Mouse (Mus musculus): ENCODE results near the gene Nr0b2. TPM values are rescaled to one million over a fixed set of nuclear protein-coding genes. Genes with fewer than 3 reads are reported as not detected.
"Not testable (repeated sequence)": the region's sequence is repeated elsewhere in the genome, so short reads cannot be mapped to it uniquely, and the experiment has no call there.

The Nr0b2 gene
- polyA plus RNA-seq (2014; fragmentation: Nextera tagmentation; extraction: Ambion mirVana) = 0.89 and 1.1 TPM in 2 replicates

DNA sequence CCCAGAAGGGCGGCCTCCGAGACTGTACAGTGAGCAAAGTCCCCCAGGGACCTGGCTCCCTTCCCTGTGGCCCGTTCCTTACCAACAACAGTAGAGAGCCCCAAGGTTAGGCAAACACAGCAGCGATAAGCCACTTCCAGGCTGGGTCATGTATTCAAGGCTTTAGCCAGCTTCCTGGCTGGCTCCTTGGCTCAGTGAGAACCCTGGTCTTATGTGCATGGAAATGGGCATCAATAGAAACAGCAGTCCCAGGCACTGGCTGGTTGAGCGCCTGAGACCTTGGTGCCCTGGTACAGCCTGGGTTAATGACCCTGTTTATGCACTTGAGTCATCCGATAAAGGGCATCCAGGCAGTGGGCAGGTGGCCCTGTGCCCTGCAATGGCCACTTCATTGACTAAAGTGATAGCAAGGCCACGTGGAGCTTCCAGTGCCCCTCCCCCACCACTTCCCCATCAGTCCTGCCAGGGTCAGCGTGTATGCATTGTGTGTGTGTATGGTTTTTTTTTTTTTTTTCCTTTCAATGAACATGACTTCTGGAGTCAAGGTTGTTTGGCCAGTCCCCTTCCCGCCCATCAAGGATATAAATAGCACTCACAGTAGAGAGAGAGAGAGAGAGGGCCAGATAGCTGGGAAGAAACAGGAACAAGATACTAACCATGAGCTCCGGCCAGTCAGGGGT, at the start of gene Nr0b2:
Gene Nr0b2 (plus strand): TSS at position 609 of the 680 bp plus-strand sequence.
- Histone ChIP-seq H3K36me3 (ENCODE audit: control insufficient read depth, insufficient read depth, low read length) (no peaks in the 10 kb centered on the region), H3K27me3 (replicated peaks; ENCODE audit: control insufficient read depth, insufficient read depth, low read length) (peaks cover 4% of the 10 kb centered on the region; the same call in 1 of the 2 replicates), H3K4me2 (peak within 1 kb of the TSS; percentile 43), H3K27ac (ENCODE audit: low read depth, low read length) (peak within 1 kb of the TSS; percentile 30; the same call in 1 of the 2 replicates), H3K9me3 (ENCODE audit: control insufficient read depth, low read length) (no peaks in the 10 kb centered on the region), H3K9ac (ENCODE audit: low read depth, low read length) (no peak within 1 kb of the TSS; the same call in 1 of the 2 replicates), H3K4me3 (ENCODE audit: low read depth, low read length) (peak within 1 kb of the TSS; percentile 5; the same call in 1 of the 2 replicates), H3K4me1 (replicated peaks; ENCODE audit: control insufficient read depth, insufficient read depth, low read length) (peaks cover 13% of the 10 kb centered on the region)
- ATAC-seq (replicated peaks; ENCODE audit: low FRiP score) = 0 out of 2 replicates have a peak, but pooled peaks have one; percentile 6
- 51% methylated on average over 10 of the region's 10 CpGs for WGBS
- DNase-seq (ENCODE audit: low spot score) = no peak

GRCm38 (mm10) chr4:133504300-133504699, 48.9 kb upstream of the Nr0b2 start:
- Histone ChIP-seq H3K27ac (ENCODE audit: low read depth, low read length) (no peak overlapping the region), H3K27me3 (replicated peaks; ENCODE audit: control insufficient read depth, insufficient read depth, low read length) (peaks cover 92% of the 10 kb centered on the region), H3K4me2 (no peak overlapping the region), H3K4me3 (ENCODE audit: low read depth, low read length) (no peak overlapping the region), H3K9ac (ENCODE audit: low read depth, low read length) (no peak overlapping the region), H3K9me3 (ENCODE audit: control insufficient read depth, low read length) (no peaks in the 10 kb centered on the region), H3K36me3 (ENCODE audit: control insufficient read depth, insufficient read depth, low read length) (no peaks in the 10 kb centered on the region), H3K4me1 (replicated peaks; ENCODE audit: control insufficient read depth, insufficient read depth, low read length) (no peaks in the 10 kb centered on the region)
- 43% methylated on average over 5 of the region's 5 CpGs for WGBS
- no peak for ATAC-seq (replicated peaks; ENCODE audit: low FRiP score)
- DNase-seq (ENCODE audit: low spot score) = no peak

GRCm38 (mm10) chr4:133504755-133505485, 48.3 kb upstream of the Nr0b2 start:
- no peak for DNase-seq (ENCODE audit: low spot score)
- no peak overlapping the region for H3K4me2 ChIP-seq
- H3K9me3 ChIP-seq (ENCODE audit: control insufficient read depth, low read length) = no peaks in the 10 kb centered on the region
- no peaks in the 10 kb centered on the region for H3K4me1 ChIP-seq (replicated peaks; ENCODE audit: control insufficient read depth, insufficient read depth, low read length)
- ATAC-seq (replicated peaks; ENCODE audit: low FRiP score) = no peak
- peaks cover 85% of the 10 kb centered on the region for H3K27me3 ChIP-seq (replicated peaks; ENCODE audit: control insufficient read depth, insufficient read depth, low read length)
- H3K4me3 ChIP-seq (ENCODE audit: low read depth, low read length) = no peak overlapping the region
- H3K9ac ChIP-seq (ENCODE audit: low read depth, low read length) = no peak overlapping the region
- no peaks in the 10 kb centered on the region for H3K36me3 ChIP-seq (ENCODE audit: control insufficient read depth, insufficient read depth, low read length)
- H3K27ac ChIP-seq (ENCODE audit: low read depth, low read length) = no peak overlapping the region
- WGBS = 54% methylated on average over 9 of the region's 9 CpGs

GRCm38 (mm10) chr4:133506573-133506972, 46.6 kb upstream of the Nr0b2 start:
- DNase-seq (ENCODE audit: low spot score) (no peak), ATAC-seq (replicated peaks; ENCODE audit: low FRiP score) (no peak)
- H3K4me1 ChIP-seq (replicated peaks; ENCODE audit: control insufficient read depth, insufficient read depth, low read length) = no peaks in the 10 kb centered on the region
- 44% methylated on average over 5 of the region's 5 CpGs for WGBS
- H3K4me3 ChIP-seq (ENCODE audit: low read depth, low read length) = no peak overlapping the region
- no peak overlapping the region for H3K4me2 ChIP-seq
- H3K27me3 ChIP-seq (replicated peaks; ENCODE audit: control insufficient read depth, insufficient read depth, low read length) = peaks cover 69% of the 10 kb centered on the region
- no peaks in the 10 kb centered on the region for H3K9me3 ChIP-seq (ENCODE audit: control insufficient read depth, low read length)
- no peak overlapping the region for H3K27ac ChIP-seq (ENCODE audit: low read depth, low read length)
- no peaks in the 10 kb centered on the region for H3K36me3 ChIP-seq (ENCODE audit: control insufficient read depth, insufficient read depth, low read length)
- H3K9ac ChIP-seq (ENCODE audit: low read depth, low read length) = no peak overlapping the region

DNA sequence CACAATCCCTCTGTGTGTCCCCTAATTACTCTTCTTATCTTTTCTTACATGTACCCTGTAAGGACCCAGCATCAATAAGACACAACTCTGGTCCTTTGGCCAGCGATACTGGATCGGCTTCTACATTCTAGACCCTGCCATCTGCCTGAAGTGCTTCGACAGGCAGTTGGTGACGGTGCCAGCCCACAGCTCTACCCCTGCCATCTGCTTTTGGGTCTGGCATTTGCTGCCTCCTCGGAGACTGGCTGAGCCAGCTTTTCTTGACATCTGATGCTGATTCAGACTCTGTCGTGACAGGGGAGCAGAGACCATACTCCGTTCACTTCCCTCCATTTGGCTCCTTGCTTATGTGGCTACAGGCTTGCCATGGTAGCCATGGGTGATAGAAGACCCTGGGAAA, 44.2 kb upstream of the Nr0b2 start:
- Histone ChIP-seq H3K4me3 (ENCODE audit: low read depth, low read length) (no peak overlapping the region), H3K27me3 (replicated peaks; ENCODE audit: control insufficient read depth, insufficient read depth, low read length) (peaks cover 48% of the 10 kb centered on the region), H3K9ac (ENCODE audit: low read depth, low read length) (no peak overlapping the region), H3K4me2 (no peak overlapping the region), H3K36me3 (ENCODE audit: control insufficient read depth, insufficient read depth, low read length) (no peaks in the 10 kb centered on the region), H3K4me1 (replicated peaks; ENCODE audit: control insufficient read depth, insufficient read depth, low read length) (no peaks in the 10 kb centered on the region), H3K27ac (ENCODE audit: low read depth, low read length) (no peak overlapping the region), H3K9me3 (ENCODE audit: control insufficient read depth, low read length) (no peaks in the 10 kb centered on the region)
- 77% methylated on average over 7 of the region's 7 CpGs for WGBS
- DNase-seq (ENCODE audit: low spot score) = no peak
- ATAC-seq (replicated peaks; ENCODE audit: low FRiP score) = no peak

GRCm38 (mm10) chr4:133511050-133511449, 42.1 kb upstream of the Nr0b2 start:
- H3K27ac ChIP-seq (ENCODE audit: low read depth, low read length) = no peak overlapping the region
- no peak overlapping the region for H3K9ac ChIP-seq (ENCODE audit: low read depth, low read length)
- no peaks in the 10 kb centered on the region for H3K36me3 ChIP-seq (ENCODE audit: control insufficient read depth, insufficient read depth, low read length)
- ATAC-seq (replicated peaks; ENCODE audit: low FRiP score) = no peak
- DNase-seq (ENCODE audit: low spot score) = no peak
- H3K27me3 ChIP-seq (replicated peaks; ENCODE audit: control insufficient read depth, insufficient read depth, low read length) = peaks cover 29% of the 10 kb centered on the region
- no peak overlapping the region for H3K4me3 ChIP-seq (ENCODE audit: low read depth, low read length)
- H3K9me3 ChIP-seq (ENCODE audit: control insufficient read depth, low read length) = no peaks in the 10 kb centered on the region
- 66% methylated on average over 5 of the region's 5 CpGs for WGBS
- no peaks in the 10 kb centered on the region for H3K4me1 ChIP-seq (replicated peaks; ENCODE audit: control insufficient read depth, insufficient read depth, low read length)
- no peak overlapping the region for H3K4me2 ChIP-seq

DNA sequence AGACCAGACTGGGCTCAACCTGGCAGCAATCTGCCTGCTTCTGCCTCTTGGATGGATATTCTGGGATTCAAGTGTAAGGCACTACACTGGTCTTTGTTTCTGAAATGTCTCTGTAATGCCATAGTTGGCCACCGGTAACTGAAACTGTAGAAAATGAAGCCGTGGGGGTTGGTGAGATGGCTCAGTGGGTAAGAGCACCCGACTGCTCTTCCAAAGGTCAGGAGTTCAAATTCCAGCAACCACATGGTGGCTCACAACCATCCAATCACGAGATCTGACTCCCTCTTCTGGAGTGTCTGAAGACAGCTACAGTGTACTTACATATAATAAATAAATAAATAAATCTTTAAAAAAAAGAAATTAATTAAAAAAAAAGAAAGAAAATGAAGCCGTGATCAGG, 40.7 kb upstream of the Nr0b2 start:
- H3K4me2 ChIP-seq; H3K4me1 ChIP-seq (replicated peaks; ENCODE audit: control insufficient read depth, insufficient read depth, low read length); H3K9me3 ChIP-seq (ENCODE audit: control insufficient read depth, low read length); H3K4me3 ChIP-seq (ENCODE audit: low read depth, low read length); DNase-seq (ENCODE audit: low spot score); H3K36me3 ChIP-seq (ENCODE audit: control insufficient read depth, insufficient read depth, low read length); H3K27ac ChIP-seq (ENCODE audit: low read depth, low read length); ATAC-seq (replicated peaks; ENCODE audit: low FRiP score); H3K9ac ChIP-seq (ENCODE audit: low read depth, low read length): not testable (repeated sequence)
- 49% methylated on average over 4 of the region's 5 CpGs for WGBS
- peaks cover 26% of the 10 kb centered on the region for H3K27me3 ChIP-seq (replicated peaks; ENCODE audit: control insufficient read depth, insufficient read depth, low read length)

- no peak overlapping the region for H3K4me3 ChIP-seq (ENCODE audit: low read depth, low read length)
- ATAC-seq (replicated peaks; ENCODE audit: low FRiP score) = peak; percentile 47; the same call in 1 of the 2 replicates
Observed at GRCm38 (mm10) chr4:133512972-133513371, 40.2 kb upstream of the Nr0b2 start.

More at GRCm38 (mm10) chr4:133512972-133513371, 40.2 kb upstream of the Nr0b2 start:
- Histone ChIP-seq H3K4me2 (no peak overlapping the region), H3K27me3 (replicated peaks; ENCODE audit: control insufficient read depth, insufficient read depth, low read length) (peaks cover 24% of the 10 kb centered on the region), H3K9ac (ENCODE audit: low read depth, low read length) (no peak overlapping the region), H3K27ac (ENCODE audit: low read depth, low read length) (no peak overlapping the region), H3K4me1 (replicated peaks; ENCODE audit: control insufficient read depth, insufficient read depth, low read length) (no peaks in the 10 kb centered on the region), H3K36me3 (ENCODE audit: control insufficient read depth, insufficient read depth, low read length) (no peaks in the 10 kb centered on the region), H3K9me3 (ENCODE audit: control insufficient read depth, low read length) (no peaks in the 10 kb centered on the region)
- peak; percentile 68 for DNase-seq (ENCODE audit: low spot score)
- WGBS = 15% methylated on average over 8 of the region's 8 CpGs
